Mouse (Mus musculus): ENCODE data around the gene Ndufa4l2. TPM values are rescaled to one million over a fixed set of nuclear protein-coding genes. Genes with fewer than 3 reads are reported as not detected.
A peak's percentile ranks its signal among the peaks of the same experiment; 100 is the strongest.

The Ndufa4l2 gene
- polyA plus RNA-seq, 1 experiment: 13.0 TPM

DNA sequence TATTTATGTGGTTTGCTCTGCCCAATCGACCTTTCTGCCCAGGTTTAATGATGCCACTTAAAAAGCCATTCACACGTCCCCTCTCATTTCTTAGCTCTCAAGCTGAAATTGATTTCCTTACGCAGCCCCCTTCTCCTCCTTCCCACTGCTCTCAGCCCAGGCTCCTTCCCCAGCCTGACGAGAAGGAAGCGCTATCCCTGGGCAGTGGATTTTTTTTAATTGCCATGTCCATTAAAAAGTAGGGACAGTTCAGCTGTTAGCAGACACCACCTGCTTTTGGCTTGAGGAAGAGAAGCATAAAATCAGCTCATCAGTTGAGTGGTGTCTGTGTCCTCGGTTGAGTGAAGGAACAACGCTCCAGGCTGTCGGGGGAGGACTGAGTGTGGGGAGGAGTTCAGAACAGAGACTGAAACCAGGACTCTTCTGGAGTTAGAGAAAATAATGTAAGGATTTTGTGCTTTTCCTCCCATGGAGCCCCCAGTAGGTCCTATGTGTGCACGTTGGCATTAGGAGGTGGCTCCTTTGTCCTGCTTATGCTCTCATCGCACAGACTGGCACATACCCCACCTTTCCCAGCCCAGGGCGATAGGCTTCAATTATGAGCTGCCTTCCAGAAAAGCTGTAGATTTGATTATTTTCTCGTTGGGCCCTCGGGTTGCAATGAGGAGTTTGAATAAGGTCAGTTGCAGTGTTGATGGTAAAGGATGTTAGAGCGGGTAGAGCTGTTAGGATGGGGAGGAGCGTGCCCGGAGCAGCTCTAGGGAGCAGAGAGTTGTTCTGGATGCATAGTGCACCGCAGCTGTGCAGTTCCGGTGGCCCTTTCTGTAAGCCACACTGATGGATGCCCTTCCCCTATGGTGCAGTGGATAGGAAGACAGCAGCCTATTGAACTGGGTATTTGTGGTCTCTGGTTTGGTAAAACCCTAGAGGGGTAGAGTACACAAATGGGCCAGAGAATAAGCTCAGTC lies 24.3 kb upstream of the Ndufa4l2 start:
- peak; percentile 21 for DNase-seq (ENCODE audit: low read depth)
- no peak for TF ChIP-seq CTCF (IDR thresholded peaks at IDR 0.05; ENCODE audit: borderline replicate concordance, extremely low read depth, insufficient read depth, insufficient read length)
- no peak for TF ChIP-seq POLR2A (IDR thresholded peaks at IDR 0.05; ENCODE audit: borderline replicate concordance, extremely low read depth, insufficient read depth, insufficient read length, poor library complexity, severe bottlenecking)

GRCm38 (mm10) chr10:127491128-127491512 lies 23.6 kb upstream of the Ndufa4l2 start:
- TF ChIP-seq POLR2A (IDR thresholded peaks at IDR 0.05; ENCODE audit: borderline replicate concordance, extremely low read depth, insufficient read depth, insufficient read length, poor library complexity, severe bottlenecking): no peak
- TF ChIP-seq CTCF (IDR thresholded peaks at IDR 0.05; ENCODE audit: borderline replicate concordance, extremely low read depth, insufficient read depth, insufficient read length): no peak
- DNase-seq (ENCODE audit: low read depth): no peak

GRCm38 (mm10) chr10:127492118-127492517 lies 22.6 kb upstream of the Ndufa4l2 start:
- no peak for TF ChIP-seq CTCF (IDR thresholded peaks at IDR 0.05; ENCODE audit: borderline replicate concordance, extremely low read depth, insufficient read depth, insufficient read length)
- TF ChIP-seq POLR2A (IDR thresholded peaks at IDR 0.05; ENCODE audit: borderline replicate concordance, extremely low read depth, insufficient read depth, insufficient read length, poor library complexity, severe bottlenecking): no peak
- DNase-seq (ENCODE audit: low read depth): no peak

DNA sequence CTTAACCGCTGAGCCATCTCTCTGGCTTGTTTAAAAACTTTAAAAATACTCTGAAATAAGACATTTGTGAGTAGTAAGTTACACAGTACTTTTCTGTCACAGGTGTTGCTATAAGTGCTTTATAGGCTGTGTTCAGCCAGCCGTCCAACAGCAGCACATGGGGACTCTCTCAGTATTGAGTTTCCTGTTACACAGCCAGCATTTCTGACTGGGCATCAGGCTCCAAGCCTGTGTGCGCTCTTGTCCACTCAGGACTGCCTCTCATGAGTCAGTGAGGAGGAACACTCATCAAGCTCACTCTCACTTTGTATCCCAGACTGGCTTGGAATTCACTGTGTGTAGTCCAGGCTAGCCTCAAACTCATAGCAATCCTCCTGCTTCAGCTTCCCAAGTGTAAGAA lies 18.6 kb upstream of the Ndufa4l2 start:
- no peak for DNase-seq (ENCODE audit: low read depth)
- TF ChIP-seq POLR2A (IDR thresholded peaks at IDR 0.05; ENCODE audit: borderline replicate concordance, extremely low read depth, insufficient read depth, insufficient read length, poor library complexity, severe bottlenecking) (no peak), CTCF (IDR thresholded peaks at IDR 0.05; ENCODE audit: borderline replicate concordance, extremely low read depth, insufficient read depth, insufficient read length) (no peak)

DNA sequence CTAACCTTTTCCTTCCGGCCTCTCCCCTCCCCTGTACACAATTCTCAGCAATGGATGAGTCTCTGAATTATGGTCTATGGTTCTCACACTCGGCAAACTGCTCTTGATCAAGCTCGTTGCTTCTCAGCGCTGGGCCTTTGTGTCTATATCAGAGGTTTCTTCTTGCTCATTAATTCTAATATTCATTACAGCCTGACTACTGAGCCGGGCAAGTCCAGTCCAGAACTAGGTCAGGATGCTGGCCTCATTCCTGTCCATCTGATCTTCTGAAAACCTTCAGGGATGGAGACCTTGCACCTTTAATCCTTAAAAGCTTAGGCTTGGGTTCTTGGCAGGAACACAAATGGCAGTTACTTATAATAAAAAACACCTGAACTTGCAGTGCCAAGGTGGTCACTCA lies 15.3 kb upstream of the Ndufa4l2 start:
- TF ChIP-seq POLR2A (IDR thresholded peaks at IDR 0.05; ENCODE audit: borderline replicate concordance, extremely low read depth, insufficient read depth, insufficient read length, poor library complexity, severe bottlenecking): no peak
- TF ChIP-seq CTCF (IDR thresholded peaks at IDR 0.05; ENCODE audit: borderline replicate concordance, extremely low read depth, insufficient read depth, insufficient read length): no peak
- no peak for DNase-seq (ENCODE audit: low read depth)

GRCm38 (mm10) chr10:127500042-127500441 lies 14.7 kb upstream of the Ndufa4l2 start:
- DNase-seq (ENCODE audit: low read depth): no peak
- no peak for TF ChIP-seq POLR2A (IDR thresholded peaks at IDR 0.05; ENCODE audit: borderline replicate concordance, extremely low read depth, insufficient read depth, insufficient read length, poor library complexity, severe bottlenecking)
- no peak for TF ChIP-seq CTCF (IDR thresholded peaks at IDR 0.05; ENCODE audit: borderline replicate concordance, extremely low read depth, insufficient read depth, insufficient read length)

- DNase-seq (ENCODE audit: low read depth): no peak
- TF ChIP-seq CTCF (IDR thresholded peaks at IDR 0.05; ENCODE audit: borderline replicate concordance, extremely low read depth, insufficient read depth, insufficient read length) (no peak), POLR2A (IDR thresholded peaks at IDR 0.05; ENCODE audit: borderline replicate concordance, extremely low read depth, insufficient read depth, insufficient read length, poor library complexity, severe bottlenecking) (no peak)
These were observed 13.6 kb upstream of the Ndufa4l2 start, which contains the start of gene Stac3 for GRCm38 (mm10) chr10:127500894-127501893. TSS of gene Stac3 (plus strand) at chr10:127501686.

GRCm38 (mm10) chr10:127508239-127508638 lies 6.5 kb upstream of the Ndufa4l2 start:
- TF ChIP-seq CTCF (IDR thresholded peaks at IDR 0.05; ENCODE audit: borderline replicate concordance, extremely low read depth, insufficient read depth, insufficient read length) (peak; percentile 76), POLR2A (IDR thresholded peaks at IDR 0.05; ENCODE audit: borderline replicate concordance, extremely low read depth, insufficient read depth, insufficient read length, poor library complexity, severe bottlenecking) (no peak)
- DNase-seq (ENCODE audit: low read depth): peak; percentile 86

DNA sequence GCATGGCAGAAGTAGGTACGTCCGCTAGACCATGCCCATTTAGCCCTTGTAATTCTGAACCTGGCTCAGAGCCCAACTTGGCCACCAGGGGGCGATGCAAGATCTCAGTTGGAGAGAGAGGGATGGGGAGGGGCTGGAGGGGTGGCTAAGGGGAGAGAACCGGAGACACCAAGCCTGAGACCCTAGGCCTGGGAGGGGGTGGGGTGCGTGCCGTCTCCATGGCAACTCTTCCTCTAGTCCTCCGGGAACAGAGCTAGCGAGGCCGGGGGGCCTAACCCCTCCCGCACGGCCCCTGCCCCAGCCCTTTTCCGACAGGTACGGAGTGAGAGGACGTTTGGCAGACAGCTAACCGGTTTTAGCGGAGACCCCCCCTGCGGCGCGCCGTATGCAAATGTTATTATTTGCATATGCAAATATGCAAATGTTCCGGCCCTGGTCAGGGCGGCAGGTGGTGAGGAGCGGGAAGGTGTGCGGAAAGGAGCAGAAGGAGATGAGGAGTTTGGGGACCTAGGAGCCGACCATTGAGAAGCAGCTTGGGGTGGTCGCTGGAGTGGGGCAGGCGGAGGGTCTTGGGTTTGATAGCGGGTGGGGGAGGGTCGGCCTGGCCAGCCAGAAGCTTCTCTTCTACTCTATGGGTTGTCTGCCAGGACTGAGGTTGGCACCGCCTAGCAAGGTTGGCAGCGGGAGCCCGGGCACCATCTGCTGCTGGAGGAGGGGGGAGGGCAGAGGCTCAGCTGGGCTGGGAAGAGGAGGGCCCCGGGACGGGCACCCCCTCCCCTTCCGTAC lies 5.5 kb upstream of the Ndufa4l2 start:
- TF ChIP-seq CTCF (IDR thresholded peaks at IDR 0.05; ENCODE audit: borderline replicate concordance, extremely low read depth, insufficient read depth, insufficient read length): peak; percentile 94
- TF ChIP-seq POLR2A (IDR thresholded peaks at IDR 0.05; ENCODE audit: borderline replicate concordance, extremely low read depth, insufficient read depth, insufficient read length, poor library complexity, severe bottlenecking): no peak
- DNase-seq (ENCODE audit: low read depth): peak; percentile 98

Data from brain, embryonic 14.5 days (tissue).